Mouse (Mus musculus) cerebellum, adult 9-10 months (tissue): ENCODE data around the gene Dstyk.

Source experiments
- DNase-seq: peaks from one replicate; pipeline ENCODE4 v3.0.0; 2022

Dstyk gene

GRCm38 (mm10) chr1:132388813-132389803, 28.2 kb upstream of the Dstyk start:
- DNase-seq = peak; percentile 49

GRCm38 (mm10) chr1:132389886-132390585, 27.3 kb upstream of the Dstyk start:
- peak; percentile 97 for DNase-seq

- peak; percentile 72 for DNase-seq
Observed at GRCm38 (mm10) chr1:132390691-132391579, 26.4 kb upstream of the Dstyk start, which contains the start of gene Tmcc2. Gene Tmcc2 (minus strand): TSS chr1:132391281.

- peak; percentile 86 for DNase-seq
Observed at GRCm38 (mm10) chr1:132391580-132392022, 25.8 kb upstream of the Dstyk start.

- peak; percentile 36 for DNase-seq
Observed at GRCm38 (mm10) chr1:132392872-132393271, 24.5 kb upstream of the Dstyk start.

GRCm38 (mm10) chr1:132396705-132397104, 20.6 kb upstream of the Dstyk start:
- DNase-seq = no peak

- DNase-seq = no peak
Observed at GRCm38 (mm10) chr1:132400538-132400937, 16.8 kb upstream of the Dstyk start.

GRCm38 (mm10) chr1:132401843-132402242, 15.5 kb upstream of the Dstyk start:
- DNase-seq = no peak

- no peak for DNase-seq
Observed at GRCm38 (mm10) chr1:132410657-132411056, 6.7 kb upstream of the Dstyk start.

- DNase-seq = peak; percentile 49
Observed at GRCm38 (mm10) chr1:132416244-132416942, 962 bp upstream of the Dstyk start.

- DNase-seq = no peak
Observed at GRCm38 (mm10) chr1:132416943-132417290, 438 bp upstream of the Dstyk start.

GRCm38 (mm10) chr1:132420206-132420605, 2.9 kb downstream of the Dstyk start:
- no peak for DNase-seq

GRCm38 (mm10) chr1:132420662-132421061, 3.3 kb downstream of the Dstyk start:
- DNase-seq = no peak

GRCm38 (mm10) chr1:132422912-132423696, 5.7 kb downstream of the Dstyk start:
- no peak for DNase-seq

- no peak for DNase-seq
Observed at GRCm38 (mm10) chr1:132425600-132425999, 8.2 kb downstream of the Dstyk start.

GRCm38 (mm10) chr1:132430818-132431217, 13.5 kb downstream of the Dstyk start:
- no peak for DNase-seq

- DNase-seq = peak; percentile 60
Observed at GRCm38 (mm10) chr1:132431716-132432115, 14.4 kb downstream of the Dstyk start.

- DNase-seq = no peak
Observed at GRCm38 (mm10) chr1:132433349-132433748, 16.0 kb downstream of the Dstyk start.

GRCm38 (mm10) chr1:132434032-132434431, 16.7 kb downstream of the Dstyk start:
- DNase-seq = no peak

GRCm38 (mm10) chr1:132436320-132436958, 19.1 kb downstream of the Dstyk start:
- no peak for DNase-seq

GRCm38 (mm10) chr1:132436960-132437359, 19.6 kb downstream of the Dstyk start:
- DNase-seq = no peak
